Comparison of ENCODE assay signal across 9 mouse cellular contexts in genomic region chr13:119836324-119836811, GRCm38 (mm10). TPM values are rescaled to one million over a fixed set of nuclear protein-coding genes. Genes with fewer than 3 reads are reported as not detected.
DNase-seq lines count a peak whose midpoint lies in the region; ATAC-seq and TF ChIP-seq lines count a peak whose summit lies in the region.
"Not testable (repeated sequence)": the region's sequence is repeated elsewhere in the genome, so short reads cannot be mapped to it uniquely, and the experiment has no call there.
"Had no signal": no experiment of that assay in that cellular context is flagged by ENCODE, and none has a peak within 500 bp of the region (broad histone marks: within the 10 kb centered on the region; RNA-seq: fewer than 3 reads in every experiment).

No protein-coding gene starts in this region.

- not testable (repeated sequence) for H3K27ac ChIP-seq in hindbrain, embryonic 13.5 days; lung, embryonic 15.5 days; thymus, adult 2 months (ENCODE audit: control insufficient read depth, insufficient read depth, low read length)

- not testable (repeated sequence) for H3K9me3 ChIP-seq in hindbrain, embryonic 13.5 days; lung, embryonic 15.5 days

- WGBS in hindbrain, embryonic 13.5 days, result 11% methylated on average over 23 of the region's 23 CpGs
- 15% methylated on average over 23 of the region's 23 CpGs for WGBS in lung, embryonic 15.5 days
- 13% methylated on average over 23 of the region's 23 CpGs for WGBS in thymus, adult 2 months

- not testable (repeated sequence) for H3K9ac ChIP-seq in hindbrain, embryonic 13.5 days; lung, embryonic 15.5 days

- not testable (repeated sequence) for H3K36me3 ChIP-seq in hindbrain, embryonic 13.5 days; lung, embryonic 15.5 days; thymus, adult 2 months (ENCODE audit: control insufficient read depth, insufficient read depth, low read length)

- ATAC-seq in hindbrain, embryonic 13.5 days (ENCODE audit: low FRiP score), result peak; percentile 83
- peak; percentile 81; the same call in 1 of the 2 replicates for ATAC-seq in lung, embryonic 15.5 days (ENCODE audit: borderline replicate concordance, extremely low read depth, low FRiP score, low TSS enrichment)

- TF ChIP-seq POLR2A in thymus, adult 2 months (IDR thresholded peaks at IDR 0.05; ENCODE audit: control insufficient read depth, extremely low read depth, insufficient read depth, low read length, poor library complexity), result not testable (repeated sequence)

- peak overlapping the region; percentile 27 for H3K4me3 ChIP-seq in hindbrain, embryonic 13.5 days
- H3K4me3 ChIP-seq in lung, embryonic 15.5 days, result peak overlapping the region; percentile 33
- peak overlapping the region; percentile 38 for H3K4me3 ChIP-seq in thymus, adult 2 months (ENCODE audit: control insufficient read depth, insufficient read depth, low read length)

- H3K27me3 ChIP-seq in hindbrain, embryonic 13.5 days, result peaks cover 11% of the 10 kb centered on the region; the same call in 1 of the 2 replicates
- H3K27me3 ChIP-seq in lung, embryonic 15.5 days, result peaks cover 10% of the 10 kb centered on the region; the same call in 1 of the 2 replicates
- not testable (repeated sequence) for H3K27me3 ChIP-seq in thymus, adult 2 months (ENCODE audit: control insufficient read depth, insufficient read depth, low read length)

- DNase-seq in adrenal gland, postnatal 10 days, result peak; percentile 28
- DNase-seq in embryo, embryonic 10 days (ENCODE audit: low spot score), result peak; percentile 39
- peak; percentile 3 for DNase-seq in gastrocnemius, postnatal 10 days
- DNase-seq in layer of hippocampus, adult 11-12 months (ENCODE audit: low spot score), result peak; percentile 4
- DNase-seq in natural killer cell, adult 2 months (ENCODE audit: low spot score in 2 of 2), result peak; percentile 2 to 11
- not testable (repeated sequence) for DNase-seq in thymus, adult 2 months

- peak overlapping the region; percentile 46 for H3K4me2 ChIP-seq in hindbrain, embryonic 13.5 days
- peak overlapping the region; percentile 48 for H3K4me2 ChIP-seq in lung, embryonic 15.5 days

- not testable (repeated sequence) for TF ChIP-seq CTCF in thymus, adult 2 months (IDR thresholded peaks at IDR 0.05; ENCODE audit: borderline replicate concordance, control insufficient read depth, extremely low read depth, insufficient read depth, low read length, poor library complexity)

- H3K4me1 ChIP-seq in hindbrain, embryonic 13.5 days (replicated peaks); lung, embryonic 15.5 days; thymus, adult 2 months (replicated peaks; ENCODE audit: control insufficient read depth, insufficient read depth, low read length): not testable (repeated sequence)

RNA-seq across cellular contexts. Expression of gene D13Ertd608e, which starts 0.6 kb away (rescaled TPM):
- total RNA-seq in adrenal gland, postnatal 10 days (2021), result not detected
- not detected for total RNA-seq in gastrocnemius, postnatal 10 days (2021)
- not detected in 2 replicates for polyA plus RNA-seq in hindbrain, embryonic 13.5 days (2015; fragmentation: Nextera tagmentation; extraction: Ambion mirVana)
- polyA plus RNA-seq in lung, embryonic 15.5 days (2015; fragmentation: Nextera tagmentation; extraction: Ambion mirVana), result not detected in 2 replicates
- polyA plus RNA-seq in thymus, adult 2 months (2012; rRNA removed), result 1.4 TPM in 1 of 2 replicates, not detected in the other
- total RNA-seq: left cerebral cortex, postnatal 10 days had no signal

RNA-seq across cellular contexts. Expression of gene AF067063, which starts 6.4 kb away (rescaled TPM):
- not detected for total RNA-seq in adrenal gland, postnatal 10 days (2021)
- total RNA-seq in gastrocnemius, postnatal 10 days (2021), result not detected
- not detected in 2 replicates for polyA plus RNA-seq in hindbrain, embryonic 13.5 days (2015; fragmentation: Nextera tagmentation; extraction: Ambion mirVana)
- not detected in 2 replicates for polyA plus RNA-seq in lung, embryonic 15.5 days (2015; fragmentation: Nextera tagmentation; extraction: Ambion mirVana)
- polyA plus RNA-seq in thymus, adult 2 months (2012; rRNA removed), result not detected in 2 replicates
- total RNA-seq: left cerebral cortex, postnatal 10 days had no signal

RNA-seq across cellular contexts. Expression of gene Zfp131, which starts 45.7 kb away (rescaled TPM):
- total RNA-seq in adrenal gland, postnatal 10 days (2021), result 10 to 100 TPM; 34.6 to 35.1 TPM
- total RNA-seq in gastrocnemius, postnatal 10 days (2021), result 10 to 100 TPM; 14.9 to 20.6 TPM
- polyA plus RNA-seq in hindbrain, embryonic 13.5 days (2015; fragmentation: Nextera tagmentation; extraction: Ambion mirVana), result 38.2 and 39.9 TPM in 2 replicates
- 38.1 and 39.5 TPM in 2 replicates for polyA plus RNA-seq in lung, embryonic 15.5 days (2015; fragmentation: Nextera tagmentation; extraction: Ambion mirVana)
- 17.7 and 25.9 TPM in 2 replicates for polyA plus RNA-seq in thymus, adult 2 months (2012; rRNA removed)

RNA-seq across cellular contexts. Expression of gene Tcstv1, which starts 58.2 kb away (rescaled TPM):
- total RNA-seq in adrenal gland, postnatal 10 days (2021), result not detected
- not detected for total RNA-seq in gastrocnemius, postnatal 10 days (2021)
- not detected in 2 replicates for polyA plus RNA-seq in hindbrain, embryonic 13.5 days (2015; fragmentation: Nextera tagmentation; extraction: Ambion mirVana)
- polyA plus RNA-seq in lung, embryonic 15.5 days (2015; fragmentation: Nextera tagmentation; extraction: Ambion mirVana), result not detected in 2 replicates
- not detected in 2 replicates for polyA plus RNA-seq in thymus, adult 2 months (2012; rRNA removed)
- total RNA-seq: left cerebral cortex, postnatal 10 days had no signal
